Mouse (Mus musculus) yolk sac, embryonic 10.5 days (tissue): Measurements from ENCODE around the gene 6430531B16Rik.

Experiments
- DNase-seq: peaks from one replicate; pipeline ENCODE4 v3.0.0-alpha.2; 2017; ENCODE audit warnings: low spot score

Gene 6430531B16Rik

DNA sequence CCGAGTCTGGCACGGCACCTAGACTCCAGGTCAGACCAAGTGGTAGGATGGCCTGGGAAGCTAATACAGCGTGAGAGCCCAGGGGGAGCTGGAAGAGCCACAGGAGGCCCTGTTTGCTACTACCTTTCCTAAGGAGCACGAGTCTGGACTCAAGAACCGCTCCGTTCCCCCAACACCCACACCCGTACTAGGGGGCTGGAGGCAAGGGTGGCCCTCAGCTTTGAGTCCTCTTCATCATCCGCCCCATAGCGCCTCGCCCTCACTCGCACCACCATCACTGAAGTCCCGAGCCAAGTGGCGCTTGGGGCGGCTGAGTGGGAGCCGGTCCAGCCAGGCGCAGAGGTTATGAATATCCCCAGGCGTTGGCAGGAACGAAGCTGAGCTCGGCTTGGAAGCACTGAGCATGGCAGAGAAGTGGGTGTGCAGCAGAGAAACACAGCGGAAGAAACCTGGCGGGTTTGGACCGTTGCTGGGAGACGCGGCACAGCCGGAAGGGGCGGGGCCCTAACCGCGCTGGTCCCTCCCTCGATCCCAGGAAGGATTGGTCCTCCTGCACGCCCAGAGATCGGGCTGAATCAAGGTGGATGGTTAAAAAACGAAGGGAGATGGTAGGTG, at the start of gene 6430531B16Rik:
Gene 6430531B16Rik, minus strand, starts transcription at position 478 of the 615 bp plus-strand sequence.
- DNase-seq, result peak; percentile 75

DNA sequence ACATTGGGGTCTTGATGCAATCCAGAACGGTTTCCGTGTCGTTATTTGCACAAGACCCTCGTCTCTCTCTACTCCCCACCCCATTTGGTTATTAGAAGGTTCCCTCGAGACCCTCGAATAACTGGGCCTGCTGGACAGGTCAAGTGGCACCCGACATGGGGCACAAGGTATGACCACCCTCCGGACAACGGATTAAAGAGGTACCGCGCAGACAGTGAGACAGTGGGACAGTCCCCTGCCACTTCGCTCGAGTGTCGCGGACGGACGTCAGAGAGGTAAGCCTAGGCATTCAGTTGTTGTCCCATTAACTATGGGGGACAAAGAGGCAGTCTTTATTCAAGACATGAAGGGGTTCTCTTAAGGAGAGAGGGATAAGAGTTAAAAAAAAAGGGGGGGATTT, 32.8 kb upstream of the 6430531B16Rik start:
- no peak for DNase-seq

DNA sequence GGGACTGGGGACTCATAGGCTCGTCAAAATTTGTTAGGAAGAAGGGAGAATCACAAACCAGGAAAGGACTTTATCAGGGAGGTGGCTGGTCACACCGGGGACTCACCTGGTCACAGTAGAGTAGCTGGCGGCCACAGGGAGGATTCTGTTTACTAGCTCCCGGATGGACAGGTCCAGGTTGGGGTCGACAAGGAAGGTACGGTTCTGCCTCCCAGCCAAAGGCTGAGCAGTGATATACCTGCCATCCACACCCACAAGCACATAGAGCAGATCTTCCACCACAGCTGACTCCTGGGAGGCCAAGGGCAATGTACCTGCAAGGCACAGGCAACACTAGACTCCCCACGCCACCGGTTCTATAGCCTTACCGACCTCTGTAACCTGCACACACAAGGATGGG, 29.2 kb upstream of the 6430531B16Rik start:
- no peak for DNase-seq

DNA sequence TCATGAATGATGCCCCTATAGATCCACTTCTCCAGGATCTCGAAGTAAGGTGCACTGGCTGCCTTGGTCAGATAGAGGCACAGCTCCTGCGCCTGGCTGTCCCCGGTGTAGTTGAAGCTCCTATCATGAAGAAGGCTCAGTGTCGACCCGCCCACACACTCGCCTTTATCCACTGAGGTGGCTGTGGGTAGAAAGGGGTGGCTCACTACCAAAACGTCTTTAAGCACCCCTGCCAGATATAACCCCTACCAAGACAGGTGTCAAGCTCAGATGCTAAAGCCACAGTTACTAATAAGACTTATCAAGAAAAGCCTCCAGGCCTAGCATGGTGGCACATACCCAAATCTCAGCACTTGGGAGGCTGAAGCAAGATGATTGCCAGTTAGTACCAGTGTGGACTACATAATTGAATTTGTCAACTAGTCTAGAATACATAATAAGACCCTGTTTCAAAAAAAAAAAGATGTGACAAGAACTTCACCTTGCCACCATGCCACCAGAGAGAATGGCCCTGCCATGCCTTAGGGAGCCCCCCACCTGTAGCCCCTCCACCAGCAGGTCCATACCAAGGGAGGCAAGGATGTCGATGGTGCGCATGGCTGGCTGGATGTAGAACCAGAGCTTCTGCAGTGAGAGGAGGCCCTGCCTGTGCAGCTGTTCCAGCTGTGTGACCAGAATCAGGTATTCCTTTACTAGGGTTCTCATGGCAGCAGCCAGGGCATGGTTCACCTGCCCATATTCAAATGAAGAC, 28.5 kb upstream of the 6430531B16Rik start:
- no peak for DNase-seq

DNA sequence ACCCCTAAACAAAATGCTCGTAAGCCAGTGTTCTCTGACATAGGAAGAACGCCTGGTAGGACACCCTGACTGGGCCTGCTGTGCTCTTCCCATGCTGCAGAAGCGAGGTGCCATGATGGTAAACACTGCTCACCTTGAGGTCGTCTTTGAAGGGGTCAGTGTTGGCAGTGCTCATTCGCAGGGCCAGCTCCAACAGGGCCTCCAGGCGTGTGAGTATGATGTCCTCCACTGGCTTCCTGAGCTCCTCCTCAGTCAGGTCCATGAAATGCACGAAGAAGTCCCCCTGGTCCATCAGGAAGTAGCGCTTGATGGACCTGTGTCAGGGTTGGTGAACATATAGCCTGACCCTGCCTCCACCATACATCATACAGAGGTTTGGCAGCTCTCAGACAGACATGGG, 26.1 kb upstream of the 6430531B16Rik start:
- no peak for DNase-seq

DNA sequence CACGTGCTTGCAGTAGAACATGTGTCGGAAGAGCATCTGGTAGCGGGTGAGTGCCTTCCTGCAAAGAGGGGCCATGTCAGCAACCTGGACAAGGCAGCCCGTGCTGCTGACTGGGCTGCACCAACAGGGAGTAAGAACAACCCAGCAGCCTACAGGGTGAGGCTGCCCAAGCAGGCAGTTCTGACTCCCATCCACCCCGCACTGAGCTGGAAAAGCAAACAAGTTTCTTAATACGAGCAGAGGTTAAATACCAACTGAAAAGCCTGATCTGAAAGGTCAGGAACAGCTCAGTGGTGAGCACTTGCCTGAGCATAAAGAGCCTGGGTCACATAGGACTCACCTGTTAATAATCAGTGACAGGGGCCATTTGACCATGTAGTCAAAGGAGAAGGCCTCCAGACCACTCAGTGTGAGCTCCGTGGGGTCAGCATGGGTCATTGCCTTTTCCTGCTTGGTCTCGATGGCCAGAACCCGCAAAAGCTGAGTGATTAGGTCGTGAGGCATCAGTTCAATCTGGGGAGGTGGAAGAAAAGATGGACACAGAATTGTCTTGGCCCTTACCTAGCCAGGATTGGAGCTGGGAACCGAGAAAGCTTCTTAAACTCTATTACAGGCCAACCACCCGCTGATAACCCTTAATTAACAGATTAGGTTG, 22.7 kb upstream of the 6430531B16Rik start:
- DNase-seq, result peak; percentile 31

DNA sequence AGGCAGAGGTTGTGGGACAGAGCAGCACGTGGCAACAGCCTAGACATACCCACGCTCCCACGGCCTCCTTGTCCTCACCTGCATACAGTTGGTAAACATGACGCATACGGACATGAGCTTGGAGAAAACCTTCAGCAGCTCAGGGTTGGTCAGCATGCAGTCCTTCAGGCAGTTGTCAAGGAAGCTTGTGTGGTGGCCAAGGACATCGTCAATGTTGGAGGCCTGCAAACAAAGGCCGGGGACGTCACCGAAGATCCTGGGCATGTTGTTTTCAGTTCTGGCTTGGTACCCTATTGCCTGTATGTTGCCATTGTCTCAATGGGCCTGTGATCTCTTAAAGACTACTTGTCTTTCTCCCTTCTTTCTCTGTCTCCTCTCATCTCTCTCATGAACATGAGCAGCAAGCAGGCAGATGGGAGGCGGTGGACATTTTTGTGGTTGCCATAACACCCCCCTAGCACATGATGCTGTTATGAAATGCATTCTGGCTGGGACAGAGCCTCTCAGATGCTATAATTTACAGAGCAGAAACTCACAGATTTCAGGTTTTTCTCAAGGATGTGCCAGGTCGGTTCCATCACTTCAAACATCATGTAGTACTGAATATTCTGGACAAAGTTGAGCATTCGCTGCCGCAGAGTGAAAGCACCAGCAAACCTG, 20.3 kb upstream of the 6430531B16Rik start:
- no peak for DNase-seq

DNA sequence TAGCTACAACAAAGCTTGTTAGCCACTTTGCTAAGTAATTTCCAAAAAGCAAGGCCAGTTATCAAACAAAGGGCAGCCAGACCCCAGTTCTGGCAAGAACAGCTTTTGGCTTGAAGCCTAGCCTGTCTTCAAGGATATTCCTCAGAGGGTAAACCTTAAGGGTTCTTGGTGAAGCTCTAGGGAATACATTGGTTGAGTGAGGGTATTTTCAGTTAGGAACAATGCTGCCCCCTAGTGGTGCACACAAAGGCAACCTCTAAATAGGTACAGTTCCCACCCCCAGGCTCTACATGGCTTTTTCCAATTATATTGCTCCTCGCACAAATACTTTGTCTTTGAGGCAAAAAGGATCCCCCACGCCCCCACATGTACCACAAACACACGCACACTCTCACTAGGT, 16.1 kb upstream of the 6430531B16Rik start:
- DNase-seq, result peak; percentile 34

DNA sequence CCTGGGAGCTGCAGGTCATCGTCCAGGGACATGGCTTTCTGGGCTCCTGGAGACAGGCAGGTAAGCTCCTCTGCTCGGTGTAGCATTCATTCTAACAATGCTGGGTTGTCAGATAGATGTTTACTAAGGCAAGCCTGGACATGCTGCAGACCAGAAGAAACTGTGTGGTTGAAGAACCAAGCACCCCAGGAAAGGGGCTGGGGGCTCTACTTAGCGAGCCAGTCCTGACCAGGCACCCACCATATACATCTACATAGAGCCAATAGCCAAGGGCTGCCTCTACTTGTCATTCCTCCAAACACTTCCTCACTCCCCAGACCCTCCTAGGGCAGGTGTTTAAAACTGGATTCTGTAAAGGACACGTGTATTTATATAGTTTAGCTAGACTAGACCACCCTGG, 15.6 kb upstream of the 6430531B16Rik start:
- DNase-seq, result no peak

DNA sequence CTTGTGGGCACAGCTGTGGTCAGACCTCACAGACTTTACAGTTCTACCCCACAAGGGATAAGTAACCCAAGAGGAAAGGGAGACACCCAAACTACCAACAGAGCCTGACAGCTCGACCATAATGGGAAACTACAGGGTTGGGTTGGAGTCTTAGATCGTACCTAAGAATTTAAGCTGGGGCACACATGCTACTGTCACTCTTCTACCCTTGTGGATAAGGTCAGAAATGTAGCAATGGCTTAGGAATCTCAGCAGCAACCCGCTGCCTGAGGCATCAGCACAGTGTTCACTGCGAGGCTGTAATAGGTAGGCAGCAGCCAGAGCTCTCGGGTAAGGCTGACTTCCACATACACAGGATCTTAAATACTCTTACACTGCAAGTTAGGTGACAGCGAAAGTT, 15.0 kb upstream of the 6430531B16Rik start:
- DNase-seq, result no peak

DNA sequence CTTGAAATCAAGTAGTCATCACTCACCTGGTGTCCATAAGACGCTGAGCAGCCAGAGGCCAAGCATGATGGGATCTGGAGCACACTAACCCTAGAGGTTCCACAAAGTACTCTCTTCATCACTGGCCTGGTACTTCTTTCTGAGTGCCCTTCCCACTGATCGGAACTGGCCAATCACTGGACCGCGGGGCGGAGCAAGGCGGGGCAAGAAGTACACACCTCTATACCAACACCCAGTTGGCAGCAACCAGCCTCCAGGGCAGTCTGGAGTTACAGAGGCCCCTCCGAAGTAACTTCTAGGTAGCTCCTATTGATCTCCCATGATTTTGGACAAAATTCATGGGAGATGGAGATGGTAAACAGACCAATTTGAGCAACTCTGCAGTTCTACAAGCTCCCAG, 13.9 kb upstream of the 6430531B16Rik start, which contains the start of gene Adam8:
Gene Adam8, minus strand, starts transcription at position 157 of the 400 bp plus-strand sequence.
- no peak for DNase-seq

DNA sequence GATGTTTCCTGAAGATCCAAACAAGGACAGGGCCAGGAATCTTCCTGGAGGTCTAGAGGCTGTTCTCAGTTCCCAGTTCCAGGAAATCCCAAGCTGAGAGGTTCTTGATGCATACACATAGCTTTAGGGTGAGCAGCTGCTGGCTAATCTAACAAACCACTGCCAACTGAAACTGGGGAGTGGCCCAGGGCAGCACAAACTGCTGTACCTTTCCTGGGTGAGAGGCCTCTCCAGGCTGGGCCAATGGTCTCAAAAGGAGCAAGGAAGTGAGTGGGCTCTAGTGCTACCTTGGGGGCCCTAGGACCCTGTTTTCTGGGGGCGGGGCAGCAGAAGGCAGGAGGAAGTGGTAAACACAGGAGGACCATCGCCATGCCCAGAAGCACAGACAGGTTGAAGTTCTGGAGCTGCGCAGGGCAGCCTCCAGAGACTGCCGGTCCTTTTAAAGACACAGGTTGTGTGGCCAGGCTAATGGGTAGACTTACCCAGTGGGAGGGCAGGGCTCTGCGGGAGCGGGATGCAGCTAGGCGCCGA, 12.4 kb upstream of the 6430531B16Rik start:
- DNase-seq, result no peak

DNA sequence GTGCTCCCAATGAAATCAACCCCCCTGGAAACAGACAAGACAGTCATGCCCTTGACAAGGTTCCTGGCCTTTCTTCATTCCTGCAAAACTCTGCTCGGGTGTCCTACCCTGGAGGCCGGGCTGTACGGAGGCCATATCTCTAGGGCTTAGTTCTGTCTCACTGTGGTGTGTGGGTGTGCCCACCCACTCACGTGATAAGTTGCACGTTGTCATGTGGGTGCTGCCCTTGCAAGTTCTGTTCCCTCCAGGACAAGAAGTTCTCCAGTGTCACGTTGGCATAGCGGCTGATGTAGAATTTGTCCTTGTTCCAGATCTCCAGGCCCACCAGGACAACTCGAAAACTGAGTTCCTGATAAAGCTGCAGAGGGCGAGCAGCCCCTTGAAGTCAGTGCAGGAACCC, 9.7 kb upstream of the 6430531B16Rik start:
- DNase-seq, result no peak

DNA sequence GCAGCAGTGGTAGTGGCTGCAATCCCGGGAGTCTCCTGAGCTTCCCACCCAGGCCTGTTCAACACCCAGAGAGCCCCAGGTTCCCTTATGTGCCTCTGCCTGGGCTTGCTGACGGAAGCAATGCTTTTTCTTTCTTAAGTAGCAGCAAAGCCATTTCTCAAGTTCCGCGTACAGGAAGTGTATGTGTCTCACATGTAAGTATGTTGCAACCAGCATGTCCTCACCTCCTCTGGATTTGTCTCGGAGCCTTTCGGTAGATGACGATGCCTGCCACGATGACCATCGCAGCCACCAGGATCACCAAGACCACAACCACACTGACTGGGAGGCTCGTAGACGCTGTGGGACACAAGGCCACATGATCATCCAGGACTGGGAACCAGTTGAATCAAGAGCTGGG, 6.0 kb upstream of the 6430531B16Rik start:
- no peak for DNase-seq

DNA sequence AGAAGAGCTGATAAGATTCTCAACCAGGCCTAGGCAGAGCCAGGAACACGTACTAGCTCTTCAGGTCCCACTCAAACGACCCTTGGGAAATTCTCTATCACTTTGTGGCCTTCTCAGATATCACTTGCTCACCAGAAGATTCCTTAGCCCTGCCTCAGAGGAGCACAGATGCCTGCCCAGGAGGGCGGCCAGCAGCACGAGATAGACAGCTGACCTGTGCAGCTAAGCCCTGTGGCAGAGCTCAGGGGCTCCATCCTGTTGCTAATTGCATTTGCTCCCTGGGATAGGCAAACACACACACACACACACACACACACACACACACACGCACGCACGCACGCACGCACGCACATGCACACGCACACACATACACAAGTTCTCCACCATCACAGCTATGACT, 3.5 kb upstream of the 6430531B16Rik start:
- no peak for DNase-seq

DNA sequence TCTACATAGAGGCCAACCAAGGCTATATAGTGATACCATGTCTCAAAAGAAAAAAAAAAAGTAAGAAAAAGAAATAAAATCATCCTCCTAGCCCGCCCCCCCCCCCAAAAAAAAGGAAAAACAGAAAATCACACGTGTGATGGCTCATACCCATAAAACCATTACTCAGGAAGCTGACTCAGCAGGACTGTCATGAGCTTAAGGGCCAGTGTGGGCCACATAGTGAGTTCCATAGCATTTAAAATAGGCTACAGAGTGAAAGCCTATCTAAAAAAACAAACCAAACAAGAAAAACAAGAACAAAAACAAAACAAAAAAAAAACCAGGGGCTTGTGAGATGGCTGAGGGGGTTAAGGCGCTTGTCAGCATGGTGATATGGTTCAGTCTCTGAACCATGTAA, 2.2 kb upstream of the 6430531B16Rik start:
- no peak for DNase-seq

DNA sequence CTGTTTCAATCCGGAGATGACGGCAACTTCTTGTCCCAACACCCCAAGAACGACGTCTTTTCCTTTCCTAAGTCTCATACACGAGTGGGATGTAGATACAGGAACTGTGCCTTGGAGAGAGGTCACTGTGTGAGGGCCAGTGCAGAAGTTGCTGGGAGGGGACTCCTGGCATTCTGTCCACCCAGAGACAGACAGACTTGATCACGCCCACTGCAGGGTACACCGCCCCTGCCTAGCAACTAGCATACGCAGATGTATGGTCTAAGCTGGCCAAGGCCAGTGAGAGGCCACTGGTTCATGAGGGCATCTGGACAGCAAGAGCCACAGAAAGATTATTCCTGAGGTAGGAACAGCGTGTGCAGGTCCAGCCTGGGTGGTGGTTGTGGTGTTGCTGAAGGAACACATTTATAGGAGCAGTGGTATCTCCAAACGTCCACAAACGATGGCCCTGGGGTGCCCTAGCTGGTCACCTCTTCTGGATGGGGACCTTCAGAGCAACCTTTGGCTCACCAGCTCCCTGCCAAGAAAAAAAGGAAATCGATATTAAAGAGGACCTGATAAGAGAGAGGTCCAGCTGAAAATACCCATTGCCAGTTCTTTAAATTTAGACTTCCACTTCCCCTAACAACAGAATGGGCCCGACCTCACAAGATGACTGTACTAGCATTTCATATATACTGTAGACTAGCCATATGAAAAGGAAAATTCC, 610 bp upstream of the 6430531B16Rik start:
- no peak for DNase-seq

DNA sequence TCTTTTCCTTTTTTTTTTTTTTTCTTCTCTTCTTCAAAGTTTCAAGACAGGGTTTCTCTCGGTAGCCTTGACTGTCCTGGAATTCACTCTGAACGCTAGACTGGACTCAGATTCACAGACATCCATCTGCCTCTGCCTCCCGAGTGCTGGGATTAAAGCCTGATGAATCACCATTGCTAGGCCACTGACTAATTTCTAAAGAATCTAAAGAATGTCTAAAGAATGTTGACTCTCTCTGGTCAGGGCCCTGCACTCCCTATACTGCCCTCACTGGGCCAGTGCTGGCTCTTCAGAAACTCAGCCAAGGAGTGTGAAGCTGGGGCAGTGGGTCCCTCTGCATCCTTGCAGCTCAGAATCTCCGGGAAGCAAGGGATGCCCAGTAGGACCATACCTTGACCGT, 3.1 kb downstream of the 6430531B16Rik start:
- peak; percentile 64 for DNase-seq

DNA sequence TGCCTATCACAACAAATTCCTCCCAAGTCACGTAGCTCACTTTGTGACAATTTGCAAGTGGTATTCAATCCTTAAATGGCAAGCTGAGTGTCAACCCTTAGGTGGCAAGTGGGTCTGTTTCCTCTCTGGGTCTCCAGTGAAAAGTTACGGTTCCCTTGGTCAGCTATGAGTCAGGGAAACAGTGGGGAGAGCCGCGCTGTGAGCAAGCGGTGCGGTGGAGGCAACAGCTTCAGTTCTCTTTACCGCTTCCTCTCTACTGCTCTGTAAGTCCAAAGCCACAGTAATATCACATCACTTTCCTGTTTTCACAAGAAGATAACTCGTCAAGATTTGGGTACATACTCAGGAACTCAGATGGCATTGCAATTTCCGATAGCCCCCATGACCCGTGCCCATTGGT, 4.2 kb downstream of the 6430531B16Rik start:
- DNase-seq, result no peak

DNA sequence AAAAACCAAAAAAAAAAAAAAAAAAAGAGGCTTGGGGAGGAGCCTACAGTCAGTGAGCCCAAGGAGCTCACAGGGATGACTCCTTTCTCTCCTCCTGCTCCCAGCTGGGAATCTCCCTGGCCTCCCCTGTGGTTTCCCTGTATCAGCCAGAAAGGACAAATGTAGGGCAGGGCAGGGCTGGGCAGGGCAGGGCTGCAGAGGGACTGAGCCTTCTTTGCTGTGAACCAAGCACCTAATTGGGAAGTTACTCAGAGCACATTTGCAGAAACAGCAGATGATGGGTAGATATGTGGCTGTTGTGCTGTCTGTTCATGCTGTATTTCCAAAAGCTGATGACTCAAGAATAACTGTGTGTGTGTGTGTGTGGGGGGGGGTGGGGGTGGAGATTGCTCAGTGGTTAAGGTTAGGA, 5.6 kb downstream of the 6430531B16Rik start:
- DNase-seq, result no peak

DNA sequence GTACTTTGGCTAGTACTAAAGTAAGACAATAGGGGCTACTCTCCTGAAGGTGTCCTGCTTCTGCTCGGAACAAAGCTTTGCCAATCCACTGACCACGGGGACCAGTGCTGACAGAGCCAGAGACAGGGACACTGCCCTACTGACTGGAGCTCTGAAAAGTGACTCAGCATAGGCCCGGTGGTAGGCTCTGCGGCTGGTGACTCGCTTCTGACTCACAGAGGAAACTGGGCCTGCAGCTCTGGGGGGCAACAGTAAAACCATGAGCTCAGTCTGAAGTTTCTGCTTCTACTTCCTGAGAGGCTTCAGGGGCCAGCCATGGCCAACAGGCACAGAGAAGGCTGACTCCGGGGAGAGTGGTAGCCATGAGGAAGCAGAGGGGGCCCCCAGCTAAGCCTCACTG, 7.1 kb downstream of the 6430531B16Rik start:
- DNase-seq, result no peak

DNA sequence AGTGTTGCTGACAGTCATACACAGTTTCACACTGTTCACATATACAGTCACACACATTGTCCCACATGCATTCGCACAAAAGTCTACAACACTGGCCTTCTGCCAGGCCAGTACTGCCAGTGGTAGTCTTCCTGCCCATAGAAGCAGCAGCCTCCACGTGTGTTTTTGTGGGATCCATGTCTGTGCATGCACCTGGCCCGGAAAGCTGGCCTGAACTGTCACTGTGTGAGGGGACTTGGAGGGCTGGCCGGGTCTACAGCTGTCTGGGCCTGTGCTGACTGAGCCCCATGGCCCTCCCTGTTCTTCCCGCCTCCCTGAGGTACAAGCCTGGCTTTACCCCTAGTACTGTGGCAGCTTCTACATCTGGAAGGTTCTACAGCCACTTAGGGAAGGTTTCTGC, 7.6 kb downstream of the 6430531B16Rik start:
- DNase-seq, result no peak
